Mouse (Mus musculus) heart, embryonic 14.5 days (tissue): ENCODE results near the gene Slc3a2. TPM values are rescaled to one million over a fixed set of nuclear protein-coding genes. Genes with fewer than 3 reads are reported as not detected.
"Not testable (repeated sequence)": the region's sequence is repeated elsewhere in the genome, so short reads cannot be mapped to it uniquely, and the experiment has no call there.

Experiments used
- ATAC-seq: fragments of 200-750 bp; cut with Nextera tagmentation; 2 replicates; pipeline ENCODE4 v1.8.0; 2017; ENCODE audit warnings: low read depth, moderate TSS enrichment; ENCODE audit not compliant: insufficient number of reproducible peaks, insufficient read depth, low FRiP score
- H3K27ac ChIP-seq, 2 experiments: fragments of 200-500 bp in 1 of 2; fragments of 300-500 bp in 1 of 2; sonication (generic) in 1 of 2; replicated peaks in 1 of 2; 2 replicates each; pipeline ENCODE4 v1.5.1; 2012 to 2014; ENCODE audit warnings: low read depth in 2 of 2, low read length in 2 of 2, control low read depth in 1 of 2, mild to moderate bottlenecking in 1 of 2, mixed read lengths in 1 of 2; ENCODE audit not compliant: control insufficient read depth in 1 of 2, insufficient read depth in 1 of 2
- H3K27me3 ChIP-seq: fragments of 300-500 bp; sonication (generic); 2 replicates; pipeline ENCODE4 v1.6.1; 2014; ENCODE audit warnings: mild to moderate bottlenecking, low read length, control low read depth; ENCODE audit not compliant: control insufficient read depth, insufficient read depth
- H3K36me3 ChIP-seq: fragments of 300-500 bp; sonication (generic); 2 replicates; pipeline ENCODE4 v1.6.1; 2014; ENCODE audit warnings: mild to moderate bottlenecking, control low read depth, low read length, mixed read lengths; ENCODE audit not compliant: control insufficient read depth, insufficient read depth
- H3K4me1 ChIP-seq, 2 experiments: fragments of 200-500 bp in 1 of 2; fragments of 300-500 bp in 1 of 2; sonication (generic) in 1 of 2; 2 replicates each; pipeline ENCODE4 v1.6.1; 2012 to 2014; ENCODE audit warnings: low read length in 2 of 2, control low read depth in 1 of 2, mixed read lengths in 1 of 2; ENCODE audit not compliant: control insufficient read depth in 2 of 2, insufficient read depth in 2 of 2
- H3K4me2 ChIP-seq: fragments of 300-500 bp; sonication (generic); 2 replicates; pipeline ENCODE4 v1.6.1; 2014; ENCODE audit warnings: mild to moderate bottlenecking, low read length
- H3K4me3 ChIP-seq, 2 experiments: fragments of 200-500 bp in 1 of 2; fragments of 300-500 bp in 1 of 2; sonication (generic) in 1 of 2; 2 replicates each; pipeline ENCODE4 v1.5.1; 2012 to 2014; ENCODE audit warnings: low read length in 2 of 2, mild to moderate bottlenecking in 2 of 2, control low read depth in 1 of 2, low read depth in 1 of 2, moderate library complexity in 1 of 2; ENCODE audit not compliant: control insufficient read depth in 1 of 2, insufficient read depth in 1 of 2
- H3K9ac ChIP-seq: fragments of 300-500 bp; sonication (generic); 2 replicates; pipeline ENCODE4 v1.6.1; 2014; ENCODE audit warnings: mild to moderate bottlenecking, low read length
- H3K9me3 ChIP-seq: fragments of 300-500 bp; sonication (generic); 2 replicates; pipeline ENCODE4 v1.6.1; 2016; ENCODE audit warnings: low read length, control low read depth; ENCODE audit not compliant: control insufficient read depth
- WGBS: fragments of 180-500 bp; shearing (Covaris S2); extraction: QIAGEN DNeasy Blood & Tissue Kit; methylation state at CpG from one replicate; pipeline ENCODE4 v1.1.7; 2014; 5-methylcytosine and 5-hydroxymethylcytosine counted together
- polyA plus RNA-seq: library from polyadenylated mRNA; unstranded; fragments of >200 nt; fragmentation: Nextera tagmentation; extraction: Ambion mirVana; gene quantifications from 2 replicates; pipeline ENCODE4 v1.2.1, GENCODE M21; 2014

Gene Slc3a2
- polyA plus RNA-seq, 1 experiment from 2014 or later: 65.7 TPM

DNA sequence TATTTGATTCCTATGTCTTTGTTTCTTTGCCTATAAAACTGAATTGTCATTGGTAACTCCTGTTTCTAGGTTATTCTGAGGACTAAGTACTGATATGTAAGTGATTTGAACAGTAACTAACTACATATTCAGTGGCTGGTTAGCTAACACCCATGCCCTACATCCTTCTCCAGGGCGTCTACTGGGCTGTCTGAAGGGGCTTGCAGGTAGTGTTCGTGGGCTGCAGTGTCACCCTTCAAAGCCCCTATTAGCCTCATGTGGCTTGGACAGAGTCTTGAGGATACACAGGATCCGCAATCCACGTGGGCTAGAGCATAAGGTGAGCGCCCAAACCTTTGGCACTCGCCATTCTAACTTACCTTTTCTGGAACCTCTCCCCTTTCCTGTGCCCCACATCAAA is 16.5 kb upstream of the Slc3a2 start:
- H3K36me3 ChIP-seq: peaks cover 53% of the 10 kb centered on the region
- 89% methylated on average over 6 of the region's 6 CpGs for WGBS

GRCm38 (mm10) chr19:8738911-8739310 is 15.7 kb upstream of the Slc3a2 start:
- Histone ChIP-seq H3K4me2 (no peak overlapping the region), H3K4me3 (no peak overlapping the region), H3K36me3 (peaks cover 46% of the 10 kb centered on the region), H3K4me1 (peaks cover 8 to 26% of the 10 kb centered on the region in 2 experiments), H3K27me3 (no peaks in the 10 kb centered on the region), H3K9ac (no peak overlapping the region), H3K9me3 (no peaks in the 10 kb centered on the region), H3K27ac (no peak overlapping the region)
- WGBS: 84% methylated on average over 7 of the region's 7 CpGs
- ATAC-seq: no peak

More for the DNA sequence above, 16.5 kb upstream of the Slc3a2 start:
- no peak overlapping the region for H3K27ac ChIP-seq
- H3K4me1 ChIP-seq: peaks cover 8 to 26% of the 10 kb centered on the region in 2 experiments
- H3K4me3 ChIP-seq: no peak overlapping the region
- H3K4me2 ChIP-seq: no peak overlapping the region
- no peak overlapping the region for H3K9ac ChIP-seq
- no peaks in the 10 kb centered on the region for H3K27me3 ChIP-seq
- ATAC-seq: no peak
- H3K9me3 ChIP-seq: no peaks in the 10 kb centered on the region

DNA sequence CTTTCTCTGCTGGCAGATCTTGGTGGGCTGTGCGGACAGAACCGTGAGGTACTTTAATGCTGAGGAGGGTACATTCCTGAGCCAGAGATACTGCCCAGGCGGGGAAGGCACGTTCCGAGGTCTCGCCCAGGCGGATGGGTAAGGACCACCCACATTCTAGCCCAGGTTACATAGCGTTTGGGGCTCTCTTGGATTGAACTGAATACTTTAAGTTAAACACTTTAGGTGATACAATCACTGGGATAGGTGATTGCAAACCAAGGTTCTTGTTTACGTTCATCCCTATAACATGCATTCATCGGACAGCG is 12.9 kb upstream of the Slc3a2 start:
- 0 out of 2 replicates have a peak, but pooled peaks have one; percentile 1 for ATAC-seq
- Histone ChIP-seq H3K4me3 (peak overlapping the region; percentile 65 to 93), H3K9ac (peak overlapping the region; percentile 87), H3K27ac (peak overlapping the region in 1 of 2 experiments; percentile 76; a peak in 3 of 4 replicates), H3K9me3 (no peaks in the 10 kb centered on the region), H3K36me3 (peaks cover 34% of the 10 kb centered on the region), H3K4me2 (peak overlapping the region; percentile 95), H3K27me3 (no peaks in the 10 kb centered on the region), H3K4me1 (peaks cover 5 to 15% of the 10 kb centered on the region in 2 experiments; a peak in 3 of 4 replicates)
- WGBS: 3% methylated on average over 11 of the region's 11 CpGs

DNA sequence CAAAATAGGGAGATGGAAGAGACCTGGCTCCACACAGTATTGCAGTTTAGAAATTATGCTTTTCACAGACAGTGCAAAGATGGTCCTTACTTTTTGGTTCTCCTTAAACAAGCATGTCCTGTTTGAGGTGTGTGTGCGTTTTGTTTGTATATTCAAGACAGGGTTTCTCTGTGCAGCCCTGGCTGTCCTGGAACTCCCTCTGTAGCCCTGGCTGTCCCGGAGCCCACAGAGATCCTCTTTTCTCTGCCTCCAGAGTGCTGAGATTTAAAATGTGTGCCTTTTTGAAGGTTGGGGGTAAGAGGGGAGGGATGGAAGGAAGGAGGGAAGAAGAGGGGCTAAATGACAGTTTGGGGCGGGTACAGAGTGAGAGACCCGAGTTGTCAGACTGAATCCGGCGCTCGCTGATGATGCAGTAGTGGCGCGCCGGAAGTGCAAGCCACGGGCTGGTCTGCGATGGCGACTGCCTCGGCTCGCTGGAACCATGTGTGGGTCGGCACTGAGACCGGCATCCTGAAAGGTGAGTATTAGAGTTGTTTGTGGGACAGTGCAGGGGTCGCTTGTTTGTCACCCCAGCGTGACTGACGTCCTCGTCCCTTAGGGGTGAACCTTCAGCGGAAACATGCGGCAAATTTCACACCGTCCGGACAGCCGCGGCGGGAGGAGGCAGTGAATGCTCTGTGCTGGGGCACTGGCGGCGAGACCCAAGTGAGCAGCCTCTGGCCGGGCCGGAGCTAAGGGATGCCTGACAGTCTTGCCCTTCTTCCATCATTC is 12.4 kb upstream of the Slc3a2 start, which contains the start of gene Wdr74:
Gene Wdr74 (plus strand): TSS at position 439 of the 771 bp plus-strand sequence.
- Histone ChIP-seq H3K4me1 (peaks cover 1 to 11% of the 10 kb centered on the region in 2 experiments; a peak in 3 of 4 replicates), H3K4me2 (peak within 1 kb of the TSS; percentile 95), H3K27me3 (no peaks in the 10 kb centered on the region), H3K4me3 (peak within 1 kb of the TSS; percentile 65 to 93), H3K27ac (peak within 1 kb of the TSS; percentile 42 to 76), H3K9ac (peak within 1 kb of the TSS; percentile 87), H3K36me3 (peaks cover 32% of the 10 kb centered on the region), H3K9me3 (no peaks in the 10 kb centered on the region)
- ATAC-seq: peak; percentile 84
- 1% methylated on average over 32 of the region's 32 CpGs for WGBS

GRCm38 (mm10) chr19:8734334-8734733 is 11.2 kb upstream of the Slc3a2 start:
- H3K27me3 ChIP-seq: no peaks in the 10 kb centered on the region
- no peak overlapping the region for H3K27ac ChIP-seq
- peaks cover 0 to 9% of the 10 kb centered on the region in 2 experiments; a peak in 2 of 4 replicates for H3K4me1 ChIP-seq
- no peak overlapping the region for H3K9ac ChIP-seq
- 44% methylated on average over 3 of the region's 3 CpGs for WGBS
- ATAC-seq: no peak
- no peak overlapping the region for H3K4me3 ChIP-seq
- peaks cover 20% of the 10 kb centered on the region for H3K36me3 ChIP-seq
- H3K4me2 ChIP-seq: no peak overlapping the region
- H3K9me3 ChIP-seq: no peaks in the 10 kb centered on the region

DNA sequence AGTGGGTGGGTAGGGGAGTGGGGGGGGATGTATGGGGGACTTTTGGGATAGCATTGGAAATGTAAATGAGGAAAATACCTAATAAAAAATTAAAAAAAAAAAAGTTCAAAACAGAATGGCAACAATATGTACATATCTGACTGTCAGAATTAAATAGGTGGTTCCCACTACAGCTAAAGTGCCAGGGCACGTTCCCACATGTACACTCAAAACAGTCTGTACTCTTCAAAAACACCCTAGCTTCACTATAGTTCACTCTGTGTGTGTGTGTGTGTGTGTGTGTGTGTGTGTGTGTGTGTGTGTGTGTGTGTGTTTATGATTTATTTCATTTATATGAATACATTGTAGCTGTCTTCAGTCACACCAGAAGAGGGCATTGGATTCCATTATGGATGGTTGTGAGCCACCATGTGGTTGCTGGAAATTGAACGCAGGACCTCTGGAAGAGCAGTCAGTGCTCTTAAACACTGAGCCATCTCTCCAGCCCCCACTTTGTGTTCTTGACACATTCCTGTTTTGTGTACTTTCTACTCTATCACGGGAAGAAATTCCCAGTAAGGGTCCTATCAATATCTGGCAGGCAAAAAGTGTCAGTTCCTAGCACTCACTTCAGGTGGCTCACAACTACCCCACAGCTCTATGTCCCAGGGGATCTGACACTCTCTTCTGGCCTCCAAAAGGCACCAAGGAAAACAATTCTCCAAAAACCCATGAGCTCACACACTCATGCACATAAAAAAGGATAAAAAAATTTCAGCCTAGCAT is 5.3 kb upstream of the Slc3a2 start:
- H3K4me3 ChIP-seq, ATAC-seq, H3K27me3 ChIP-seq, H3K9ac ChIP-seq, H3K4me2 ChIP-seq, H3K27ac ChIP-seq, H3K9me3 ChIP-seq: not testable (repeated sequence)
- peaks cover 0 to 17% of the 10 kb centered on the region in 2 experiments; a peak in 3 of 4 replicates for H3K4me1 ChIP-seq
- WGBS: 45% methylated on average over 3 of the region's 3 CpGs
- H3K36me3 ChIP-seq: peaks cover 30% of the 10 kb centered on the region

- Histone ChIP-seq H3K9me3 (no peaks in the 10 kb centered on the region), H3K27me3 (no peaks in the 10 kb centered on the region), H3K4me2 (no peak overlapping the region), H3K4me3 (no peak overlapping the region), H3K4me1 (peaks cover 0 to 17% of the 10 kb centered on the region in 2 experiments; a peak in 3 of 4 replicates), H3K36me3 (peaks cover 30% of the 10 kb centered on the region), H3K27ac (no peak overlapping the region; a peak in 1 of 4 replicates), H3K9ac (no peak overlapping the region)
- no peak for ATAC-seq
- WGBS: 26% methylated on average over 5 of the region's 5 CpGs
Observed at GRCm38 (mm10) chr19:8727495-8728114, 4.4 kb upstream of the Slc3a2 start.
